Mouse (Mus musculus) R1 (cell line): Measurements from ENCODE around the gene 1700001C19Rik.

ENCODE experiments used
- DNase-seq: peaks from one replicate; pipeline ENCODE4 v3.0.0-alpha.2; 2018; ENCODE audit warnings: low read depth, low spot score

The 1700001C19Rik gene

GRCm38 (mm10) chr17:47376779-47377280 lies 60.3 kb downstream of the 1700001C19Rik start:
- no peak for DNase-seq

- no peak for DNase-seq
Measured at GRCm38 (mm10) chr17:47373991-47374390, 63.2 kb downstream of the 1700001C19Rik start.

GRCm38 (mm10) chr17:47371451-47371850 lies 65.7 kb downstream of the 1700001C19Rik start:
- peak; percentile 87 for DNase-seq

- DNase-seq: no peak
Measured at GRCm38 (mm10) chr17:47369087-47369443, 68.1 kb downstream of the 1700001C19Rik start.

- DNase-seq: peak; percentile 96
Measured at GRCm38 (mm10) chr17:47368401-47369086, 68.6 kb downstream of the 1700001C19Rik start, which contains the start of gene Mrps10. TSS of gene Mrps10 (plus strand) at chr17:47368887.
